Mouse (Mus musculus): ENCODE measurements around the gene Shisa7. TPM values are rescaled to one million over a fixed set of nuclear protein-coding genes. Genes with fewer than 3 reads are reported as not detected.
A peak's percentile ranks its signal among the peaks of the same experiment; 100 is the strongest.

Gene Shisa7
- polyA plus RNA-seq, 1 experiment from 2014 or later: 0.99 TPM

DNA sequence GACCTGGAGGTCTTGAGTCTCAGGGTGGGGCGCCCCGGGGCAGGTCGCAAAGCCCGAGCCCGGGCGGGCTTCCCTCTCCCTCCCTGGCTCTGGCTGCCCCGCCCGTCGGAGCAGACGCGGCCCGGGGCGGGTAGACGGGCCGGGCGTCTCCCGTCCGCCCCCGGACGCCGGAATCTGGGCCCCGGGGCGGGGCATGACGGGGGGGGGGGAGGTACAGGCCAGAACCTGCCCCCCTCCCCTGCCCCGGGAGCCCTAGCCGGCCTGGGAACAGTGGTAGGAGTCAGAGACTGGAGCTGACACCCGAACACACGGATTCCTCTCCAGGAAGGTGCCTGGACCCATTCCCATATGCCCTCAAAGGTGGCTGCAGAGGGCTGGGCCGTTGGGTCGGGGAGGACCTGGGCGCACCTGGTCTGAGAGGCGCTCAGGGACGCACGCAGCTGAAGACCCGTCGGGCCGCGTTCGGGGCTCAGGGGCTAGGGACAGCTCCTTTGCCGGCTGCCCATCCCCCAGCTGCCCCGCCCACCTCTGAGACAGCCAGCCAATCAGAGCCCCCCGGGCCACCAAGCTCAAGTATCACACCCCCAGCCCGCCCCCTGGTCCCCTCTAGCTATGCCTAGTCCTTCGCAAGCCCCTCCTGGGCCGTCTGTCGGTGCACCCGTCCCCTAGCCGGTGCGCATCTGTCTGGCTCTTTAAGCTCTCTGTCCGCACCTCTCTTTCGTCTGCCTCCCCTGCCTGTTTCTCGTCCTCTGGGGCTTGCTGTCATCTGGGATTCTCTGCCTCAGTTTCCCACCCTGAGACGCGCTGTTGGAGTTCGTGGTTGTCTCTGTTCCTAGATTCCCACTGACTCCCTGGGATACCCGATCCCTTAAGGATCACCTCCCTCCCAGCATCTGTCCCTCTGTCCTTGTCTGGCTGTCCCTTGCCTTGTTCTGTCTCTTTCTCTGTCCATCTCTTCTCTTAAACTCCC, 67.3 kb downstream of the Shisa7 start:
- peak overlapping the region; percentile 45 for H3K9ac ChIP-seq (ENCODE audit: low read length)

GRCm38 (mm10) chr7:4776131-4776530, 68.4 kb downstream of the Shisa7 start:
- WGBS: 48% methylated on average over 10 of the region's 10 CpGs
- Histone ChIP-seq H3K36me3 (ENCODE audit: control insufficient read depth, insufficient read depth, low read length) (no peaks in the 10 kb centered on the region), H3K4me1 (replicated peaks; ENCODE audit: control insufficient read depth, insufficient read depth, low read length) (peaks cover 5% of the 10 kb centered on the region), H3K4me3 (ENCODE audit: low read length) (no peak overlapping the region), H3K9me3 (ENCODE audit: control insufficient read depth, low read length) (no peaks in the 10 kb centered on the region), H3K27me3 (ENCODE audit: control insufficient read depth, insufficient read depth, low read depth, low read length) (peaks cover 41% of the 10 kb centered on the region), H3K27ac (ENCODE audit: low read length) (no peak overlapping the region), H3K4me2 (ENCODE audit: low read depth, low read length) (no peak overlapping the region), H3K9ac (ENCODE audit: low read length) (no peak overlapping the region; the same call in 1 of the 2 replicates)
- no peak for ATAC-seq (ENCODE audit: low read depth)

More for the DNA sequence above, 67.3 kb downstream of the Shisa7 start:
- Histone ChIP-seq H3K4me1 (replicated peaks; ENCODE audit: control insufficient read depth, insufficient read depth, low read length) (peaks cover 5% of the 10 kb centered on the region), H3K4me2 (ENCODE audit: low read depth, low read length) (peak overlapping the region; percentile 61), H3K27ac (ENCODE audit: low read length) (no peak overlapping the region), H3K9me3 (ENCODE audit: control insufficient read depth, low read length) (no peaks in the 10 kb centered on the region), H3K27me3 (ENCODE audit: control insufficient read depth, insufficient read depth, low read depth, low read length) (peaks cover 41% of the 10 kb centered on the region), H3K4me3 (ENCODE audit: low read length) (peak overlapping the region; percentile 44), H3K36me3 (ENCODE audit: control insufficient read depth, insufficient read depth, low read length) (no peaks in the 10 kb centered on the region)
- 1% methylated on average over 32 of the region's 56 CpGs for WGBS
- ATAC-seq (ENCODE audit: low read depth): peak; percentile 68

Other genes with a start within 250 kb of the Shisa7 start
- not detected in 2 replicates for gene Ptprh, start 240.7 kb downstream of the Shisa7 start, polyA plus RNA-seq (2015; fragmentation: Nextera tagmentation; extraction: Ambion mirVana)
- gene Tmem86b, start 213.3 kb downstream of the Shisa7 start, polyA plus RNA-seq (2015; fragmentation: Nextera tagmentation; extraction: Ambion mirVana): 0.69 and 1.7 TPM in 2 replicates
- 3.5 and 3.9 TPM in 2 replicates for gene Ppp6r1, start 185.7 kb downstream of the Shisa7 start, polyA plus RNA-seq (2015; fragmentation: Nextera tagmentation; extraction: Ambion mirVana)
- gene Hspbp1, start 159.6 kb downstream of the Shisa7 start, polyA plus RNA-seq (2015; fragmentation: Nextera tagmentation; extraction: Ambion mirVana): 85.7 and 90.9 TPM in 2 replicates
- gene Brsk1, start 154.1 kb downstream of the Shisa7 start, polyA plus RNA-seq (2015; fragmentation: Nextera tagmentation; extraction: Ambion mirVana): 0.68 and 0.74 TPM in 2 replicates
- 0.14 TPM in 1 of 2 replicates, not detected in the other for gene Tmem150b, start 119.4 kb downstream of the Shisa7 start, polyA plus RNA-seq (2015; fragmentation: Nextera tagmentation; extraction: Ambion mirVana)
- 57.2 and 60.2 TPM in 2 replicates for gene Kmt5c, start 104.6 kb downstream of the Shisa7 start, polyA plus RNA-seq (2015; fragmentation: Nextera tagmentation; extraction: Ambion mirVana)
- gene Cox6b2, start 91.6 kb downstream of the Shisa7 start, polyA plus RNA-seq (2015; fragmentation: Nextera tagmentation; extraction: Ambion mirVana): 77.9 and 94.0 TPM in 2 replicates
- not detected in 2 replicates for gene Fam71e2, start 73.4 kb downstream of the Shisa7 start, polyA plus RNA-seq (2015; fragmentation: Nextera tagmentation; extraction: Ambion mirVana)
- 0.18 and 0.19 TPM in 2 replicates for gene Il11, start 61.8 kb downstream of the Shisa7 start, polyA plus RNA-seq (2015; fragmentation: Nextera tagmentation; extraction: Ambion mirVana)
- 0.34 and 0.48 TPM in 2 replicates for gene Tmem190, start 61.8 kb downstream of the Shisa7 start, polyA plus RNA-seq (2015; fragmentation: Nextera tagmentation; extraction: Ambion mirVana)
- 14.7 and 17.9 TPM in 2 replicates for gene Tmem238, start 55.0 kb downstream of the Shisa7 start, polyA plus RNA-seq (2015; fragmentation: Nextera tagmentation; extraction: Ambion mirVana)
- gene Rpl28, start 51.8 kb downstream of the Shisa7 start, polyA plus RNA-seq (2015; fragmentation: Nextera tagmentation; extraction: Ambion mirVana): 337 and 342 TPM in 2 replicates
- 355 and 372 TPM in 2 replicates for gene Ube2s, start 32.1 kb downstream of the Shisa7 start, polyA plus RNA-seq (2015; fragmentation: Nextera tagmentation; extraction: Ambion mirVana)
- 14.1 and 15.7 TPM in 2 replicates for gene Isoc2b, start 25.6 kb upstream of the Shisa7 start, polyA plus RNA-seq (2015; fragmentation: Nextera tagmentation; extraction: Ambion mirVana)
- 0.87 and 1.3 TPM in 2 replicates for gene Isoc2a, start 32.5 kb upstream of the Shisa7 start, polyA plus RNA-seq (2015; fragmentation: Nextera tagmentation; extraction: Ambion mirVana)
- 0.21 TPM in 1 of 2 replicates, not detected in the other for gene Gm36210, start 61.8 kb upstream of the Shisa7 start, polyA plus RNA-seq (2015; fragmentation: Nextera tagmentation; extraction: Ambion mirVana)
- 3.4 and 3.7 TPM in 2 replicates for gene Zfp628, start 70.5 kb upstream of the Shisa7 start, polyA plus RNA-seq (2015; fragmentation: Nextera tagmentation; extraction: Ambion mirVana)
- gene Nat14, start 77.3 kb upstream of the Shisa7 start, polyA plus RNA-seq (2015; fragmentation: Nextera tagmentation; extraction: Ambion mirVana): 2.5 and 2.7 TPM in 2 replicates
- 2.1 and 2.4 TPM in 2 replicates for gene Ssc5d, start 81.1 kb upstream of the Shisa7 start, polyA plus RNA-seq (2015; fragmentation: Nextera tagmentation; extraction: Ambion mirVana)
- gene Sbk2, start 119.7 kb upstream of the Shisa7 start, polyA plus RNA-seq (2015; fragmentation: Nextera tagmentation; extraction: Ambion mirVana): 0.85 and 1.0 TPM in 2 replicates
- 0.72 and 1.0 TPM in 2 replicates for gene Sbk3, start 126.5 kb upstream of the Shisa7 start, polyA plus RNA-seq (2015; fragmentation: Nextera tagmentation; extraction: Ambion mirVana)
- 32.3 and 35.0 TPM in 2 replicates for gene Zfp579, start 151.5 kb upstream of the Shisa7 start, polyA plus RNA-seq (2015; fragmentation: Nextera tagmentation; extraction: Ambion mirVana)
- gene Zfp524, start 169.7 kb upstream of the Shisa7 start, polyA plus RNA-seq (2015; fragmentation: Nextera tagmentation; extraction: Ambion mirVana): 19.3 and 21.4 TPM in 2 replicates
- gene Fiz1, start 170.0 kb upstream of the Shisa7 start, polyA plus RNA-seq (2015; fragmentation: Nextera tagmentation; extraction: Ambion mirVana): 33.1 and 34.5 TPM in 2 replicates
- gene Gm44973, start 170.8 kb upstream of the Shisa7 start, polyA plus RNA-seq (2015; fragmentation: Nextera tagmentation; extraction: Ambion mirVana): 1.2 and 1.3 TPM in 2 replicates
- gene Zfp865, start 175.7 kb upstream of the Shisa7 start, polyA plus RNA-seq (2015; fragmentation: Nextera tagmentation; extraction: Ambion mirVana): 5.5 and 5.7 TPM in 2 replicates
- 5.3 and 5.5 TPM in 2 replicates for gene Ccdc106, start 175.9 kb upstream of the Shisa7 start, polyA plus RNA-seq (2015; fragmentation: Nextera tagmentation; extraction: Ambion mirVana)
- gene 4632433K11Rik, start 189.4 kb upstream of the Shisa7 start, polyA plus RNA-seq (2015; fragmentation: Nextera tagmentation; extraction: Ambion mirVana): not detected in 2 replicates
- 4.9 and 7.0 TPM in 2 replicates for gene Zfp784, start 193.8 kb upstream of the Shisa7 start, polyA plus RNA-seq (2015; fragmentation: Nextera tagmentation; extraction: Ambion mirVana)
- gene Zfp580, start 206.8 kb upstream of the Shisa7 start, polyA plus RNA-seq (2015; fragmentation: Nextera tagmentation; extraction: Ambion mirVana): 26.7 and 27.0 TPM in 2 replicates
- gene U2af2, start 217.4 kb upstream of the Shisa7 start, polyA plus RNA-seq (2015; fragmentation: Nextera tagmentation; extraction: Ambion mirVana): 109 and 110 TPM in 2 replicates
- gene Epn1, start 235.5 kb upstream of the Shisa7 start, polyA plus RNA-seq (2015; fragmentation: Nextera tagmentation; extraction: Ambion mirVana): 53.8 and 54.8 TPM in 2 replicates